Mouse (Mus musculus) thymus, adult 2 months (tissue): ENCODE measurements around the gene Cylc2. TPM values are rescaled to one million over a fixed set of nuclear protein-coding genes. Genes with fewer than 3 reads are reported as not detected.

Source experiments
- DNase-seq: peaks from one replicate; pipeline ENCODE4 v3.0.0; 2021
- H3K27ac ChIP-seq: fragments of 200-500 bp; 2 replicates; pipeline ENCODE4 v1.5.1; 2012; ENCODE audit warnings: low read length, control low read depth; ENCODE audit not compliant: control insufficient read depth, insufficient read depth
- H3K27me3 ChIP-seq: fragments of 200-500 bp; 2 replicates; pipeline ENCODE4 v1.6.1; 2012; ENCODE audit warnings: mild to moderate bottlenecking, low read length, moderate library complexity, mixed read lengths; ENCODE audit not compliant: control insufficient read depth, insufficient read depth
- H3K36me3 ChIP-seq: fragments of 200-500 bp; 2 replicates; pipeline ENCODE4 v1.6.1; 2012; ENCODE audit warnings: mild to moderate bottlenecking, low read length, moderate library complexity; ENCODE audit not compliant: control insufficient read depth, insufficient read depth
- H3K4me1 ChIP-seq: fragments of 200-500 bp; replicated peaks from 2 replicates; pipeline ENCODE4 v1.6.1; 2012; ENCODE audit warnings: low read length; ENCODE audit not compliant: control insufficient read depth, insufficient read depth
- H3K4me3 ChIP-seq: fragments of 200-500 bp; 2 replicates; pipeline ENCODE4 v1.5.1; 2012; ENCODE audit warnings: mild to moderate bottlenecking, low read length, control low read depth, moderate library complexity; ENCODE audit not compliant: control insufficient read depth, insufficient read depth
- CTCF ChIP-seq: fragments of 200-500 bp; IDR thresholded peaks from 2 replicates; pipeline ENCODE4 v1.5.1; 2012; ENCODE audit warnings: mild to moderate bottlenecking, control low read depth, low read length, moderate library complexity, borderline replicate concordance; ENCODE audit not compliant: control insufficient read depth, poor library complexity, insufficient read depth; ENCODE audit errors: extremely low read depth
- POLR2A ChIP-seq: fragments of 200-500 bp; IDR thresholded peaks from 2 replicates; pipeline ENCODE4 v1.6.1; 2012; ENCODE audit warnings: mild to moderate bottlenecking, low read length, control low read depth, moderate library complexity; ENCODE audit not compliant: control insufficient read depth, poor library complexity, insufficient read depth; ENCODE audit errors: extremely low read depth
- WGBS: fragments of 180-500 bp; shearing (Covaris S2); methylation state at CpG from one replicate; pipeline ENCODE4 v1.1.7; 2018; 5-methylcytosine and 5-hydroxymethylcytosine counted together
- polyA plus RNA-seq: library from polyadenylated mRNA; depleted of rRNA; stranded (reverse); fragments of >200 nt; gene quantifications from 2 replicates; pipeline ENCODE4 v1.2.3, GENCODE M21; 2012; rRNA removed

The Cylc2 gene
- polyA plus RNA-seq, result not detected in 2 replicates

DNA sequence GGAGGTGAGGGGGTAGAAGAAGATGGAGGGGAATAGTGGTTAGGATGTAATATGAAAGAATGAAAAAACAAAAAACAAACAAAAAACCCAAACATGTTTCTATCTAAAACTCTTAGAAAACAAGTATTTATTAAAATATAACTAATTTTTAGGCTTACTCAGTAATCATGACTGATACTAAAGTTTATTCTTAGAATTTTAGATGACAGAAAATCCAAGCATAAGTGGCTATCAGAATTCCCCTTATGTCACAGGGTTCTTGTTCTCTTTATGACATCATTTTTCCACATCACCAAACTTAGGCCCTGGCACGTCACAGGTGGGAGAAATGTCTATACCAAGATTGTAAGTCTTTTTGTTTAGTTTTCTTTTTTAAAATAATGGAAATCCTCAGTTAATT is at the start of gene Cylc2:
Gene Cylc2 (plus strand): TSS at position 301 of the 400 bp plus-strand sequence.
- no peak within 1 kb of the TSS for H3K4me3 ChIP-seq
- TF ChIP-seq CTCF (no peak), POLR2A (no peak)
- WGBS, result 79% methylated on average over 1 of the region's 1 CpGs

More for the DNA sequence above, at the start of gene Cylc2:
- Histone ChIP-seq H3K36me3 (no peaks in the 10 kb centered on the region), H3K27ac (no peak within 1 kb of the TSS), H3K4me1 (no peaks in the 10 kb centered on the region), H3K27me3 (no peaks in the 10 kb centered on the region)
- no peak for DNase-seq
